Mouse (Mus musculus): ENCODE measurements at regions not wholly inside any gene's neighbourhood (a gene's known extent, or its start where the extent isn't known, plus 50 kb on each side); places are given as distances from the start of the nearest gene placed in this dataset.
A peak's percentile ranks its signal among the peaks of the same experiment; 100 is the strongest.
"Not testable (repeated sequence)": the region's sequence is repeated elsewhere in the genome, so short reads cannot be mapped to it uniquely, and the experiment has no call there.

- not testable (repeated sequence) for H3K27ac ChIP-seq (replicated peaks); H3K9me3 ChIP-seq; H3K27me3 ChIP-seq; H3K36me3 ChIP-seq; H3K4me1 ChIP-seq (replicated peaks)
- 4% methylated on average over 44 of the region's 49 CpGs for WGBS
- peak overlapping the region; percentile 32 for H3K4me3 ChIP-seq
- peak overlapping the region; percentile 51 for H3K4me2 ChIP-seq
- ATAC-seq (ENCODE audit: low read depth): peak; percentile 96
- 0 out of 2 replicates have a peak overlapping the region, but pooled peaks have one; percentile 34 for H3K9ac ChIP-seq
Observed at GRCm38 (mm10) chr4:145774241-145774761, 94.3 kb upstream of the Zfp986 start.

GRCm38 (mm10) chr4:145774884-145775283 is 93.7 kb upstream of the Zfp986 start:
- H3K9ac ChIP-seq; H3K4me3 ChIP-seq; H3K4me2 ChIP-seq; H3K36me3 ChIP-seq; H3K27me3 ChIP-seq; H3K4me1 ChIP-seq (replicated peaks); H3K27ac ChIP-seq (replicated peaks); H3K9me3 ChIP-seq; ATAC-seq (ENCODE audit: low read depth): not testable (repeated sequence)
- 20% methylated on average over 2 of the region's 6 CpGs for WGBS

DNA sequence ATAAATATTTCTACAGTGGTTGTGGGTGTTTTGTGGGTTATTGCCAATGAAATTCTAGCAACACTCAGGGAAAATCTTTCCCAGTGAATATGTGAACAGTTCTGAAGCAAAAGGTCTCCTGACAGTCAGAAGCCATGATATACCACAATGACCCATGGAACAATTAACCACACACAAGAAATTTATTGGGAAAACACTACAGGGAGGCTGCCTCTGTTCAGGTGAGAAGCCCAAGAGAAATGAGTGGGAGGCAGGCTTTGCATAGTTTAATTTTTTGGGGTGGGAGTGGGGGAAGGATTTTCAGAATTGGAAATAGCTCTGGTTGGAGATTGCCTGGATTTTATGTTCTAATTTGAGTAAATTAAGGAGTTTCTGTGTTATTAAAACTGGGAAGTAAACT is 92.1 kb upstream of the Zfp986 start:
- not testable (repeated sequence) for H3K4me3 ChIP-seq; H3K4me1 ChIP-seq (replicated peaks); H3K9me3 ChIP-seq; H3K4me2 ChIP-seq; ATAC-seq (ENCODE audit: low read depth); H3K9ac ChIP-seq; H3K27ac ChIP-seq (replicated peaks); H3K36me3 ChIP-seq; H3K27me3 ChIP-seq

DNA sequence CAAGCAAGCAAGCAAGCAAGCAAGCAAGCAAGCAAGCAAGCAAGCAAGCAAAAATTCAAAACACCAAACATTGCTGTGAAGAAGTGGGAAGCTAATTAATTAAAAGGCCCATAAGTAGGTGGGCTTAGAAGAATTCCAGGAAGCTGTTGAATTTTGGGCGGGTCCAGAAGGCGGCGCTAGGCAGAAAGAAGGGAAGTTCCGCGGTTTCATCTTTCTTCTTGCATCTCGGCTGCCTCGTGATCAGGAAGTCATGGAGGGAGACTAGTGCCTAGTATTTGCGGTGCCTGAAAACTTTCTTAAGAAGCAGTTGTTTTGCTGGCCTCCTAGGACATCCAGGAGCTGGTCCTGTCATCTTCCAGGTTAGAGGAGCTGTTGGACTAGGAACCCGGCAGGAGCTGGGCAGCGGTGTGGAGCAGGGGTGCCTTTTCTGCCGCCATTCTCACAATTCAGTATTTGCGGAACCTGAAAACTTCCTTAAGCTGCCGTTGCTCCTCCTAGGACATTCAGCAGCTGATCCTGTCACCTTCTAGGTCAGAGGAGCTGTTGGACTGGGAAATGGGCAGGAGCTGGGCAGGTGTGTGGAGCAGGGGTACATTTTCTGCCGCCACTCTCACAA is 87.2 kb upstream of the Zfp986 start:
- H3K9ac ChIP-seq; H3K4me2 ChIP-seq; H3K36me3 ChIP-seq; H3K27me3 ChIP-seq; H3K4me3 ChIP-seq; H3K4me1 ChIP-seq (replicated peaks); H3K9me3 ChIP-seq; H3K27ac ChIP-seq (replicated peaks); ATAC-seq (ENCODE audit: low read depth): not testable (repeated sequence)
- WGBS: no CpG with 5 or more reads among the region's 14 CpGs

DNA sequence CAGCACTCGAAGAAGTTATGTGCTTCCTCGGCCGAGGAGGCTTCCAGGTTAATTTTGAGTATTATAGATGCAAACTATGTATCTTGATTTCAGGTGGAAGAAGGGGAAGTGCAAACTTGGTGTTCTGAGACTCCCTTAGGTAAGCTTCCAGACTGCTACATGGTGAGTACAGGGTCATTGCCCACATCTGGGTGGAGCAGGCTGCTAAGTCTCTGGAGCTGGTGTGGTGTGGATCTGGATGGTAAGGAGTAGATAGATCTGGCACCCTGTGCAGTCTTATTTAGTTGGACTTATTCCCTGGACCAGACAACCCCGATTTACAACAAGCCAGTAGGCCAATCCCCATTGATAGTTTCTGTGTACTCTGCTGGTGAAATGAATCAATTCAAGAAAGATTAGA is 53.9 kb upstream of the Zfp986 start:
- WGBS: no CpG with 5 or more reads among the region's 4 CpGs
- H3K9me3 ChIP-seq: not testable (repeated sequence)

More for the DNA sequence above, 53.9 kb upstream of the Zfp986 start:
- not testable (repeated sequence) for H3K4me1 ChIP-seq (replicated peaks); H3K4me3 ChIP-seq; H3K36me3 ChIP-seq; ATAC-seq (ENCODE audit: low read depth); H3K4me2 ChIP-seq; H3K27me3 ChIP-seq; H3K27ac ChIP-seq (replicated peaks); H3K9ac ChIP-seq
